Mouse (Mus musculus): ENCODE data around the gene Gm3415.

GRCm38 (mm10) chr5:146607816-146608215 is 51.9 kb downstream of the Gm3415 start:
- TF ChIP-seq CTCF (IDR thresholded peaks at IDR 0.05; ENCODE audit: low read depth, low read length) (no peak), POLR2A (IDR thresholded peaks at IDR 0.05; ENCODE audit: borderline replicate concordance, low read depth, low read length) (no peak)
